Mouse (Mus musculus): ENCODE measurements at regions not wholly inside any gene's neighbourhood (a gene's known extent, or its start where the extent isn't known, plus 50 kb on each side); places are given as distances from the start of the nearest gene placed in this dataset.

- H3K27me3 ChIP-seq (replicated peaks), result no peaks in the 10 kb centered on the region
- no peaks in the 10 kb centered on the region for H3K79me2 ChIP-seq (replicated peaks; ENCODE audit: control insufficient read depth, extremely low read depth, insufficient read depth, poor library complexity, severe bottlenecking)
- TF ChIP-seq ETS1 (conservative IDR thresholded peaks at IDR 0.05; ENCODE audit: low read depth, low read length) (no peak), EP300 (IDR thresholded peaks at IDR 0.05; ENCODE audit: low read length) (no peak), JUND (conservative IDR thresholded peaks at IDR 0.05; ENCODE audit: low read depth, low read length) (no peak), PAX5 (IDR thresholded peaks at IDR 0.05; ENCODE audit: low read length) (no peak), ZC3H11A (IDR thresholded peaks at IDR 0.05; ENCODE audit: low read depth, low read length) (no peak), MXI1 (IDR thresholded peaks at IDR 0.05; ENCODE audit: low read depth, low read length) (no peak), TBP (conservative IDR thresholded peaks at IDR 0.05; ENCODE audit: low read depth, low read length) (no peak), RAD21 (IDR thresholded peaks at IDR 0.05; ENCODE audit: low read depth, low read length) (no peak), ZNF384 (IDR thresholded peaks at IDR 0.05; ENCODE audit: low read depth, low read length) (no peak), POLR2AphosphoS2 (IDR thresholded peaks at IDR 0.05; ENCODE audit: low read depth, low read length) (no peak), UBTF (IDR thresholded peaks at IDR 0.05; ENCODE audit: low read depth, low read length) (no peak), CHD1 (IDR thresholded peaks at IDR 0.05; ENCODE audit: low read depth, low read length) (no peak), CHD2 (IDR thresholded peaks at IDR 0.05; ENCODE audit: low read length) (no peak), JUN (IDR thresholded peaks at IDR 0.05; ENCODE audit: insufficient read depth, low read depth, low read length) (no peak)
- H3K4me1 ChIP-seq (ENCODE audit: control insufficient read depth in 1 of 2, insufficient read depth in 2 of 2), result no peaks in the 10 kb centered on the region
- H3K9me3 ChIP-seq (replicated peaks; ENCODE audit: low read length), result peaks cover 9% of the 10 kb centered on the region
- H3K9ac ChIP-seq (ENCODE audit: insufficient read depth, low read depth), result no peak overlapping the region
- in situ Hi-C loops (cut with MboI; ENCODE audit: low pct_ligation_motif_present, low pct_unique_long_range_greater_than_20kb, low sequenced_read_pairs), result no loop called here
- no peak overlapping the region for H3K27ac ChIP-seq (ENCODE audit: insufficient read depth, low read depth)
- dilution Hi-C loops (cut with MboI; ENCODE audit: extremely low pct_ligation_motif_present, extremely low pct_unique_long_range_greater_than_20kb, low sequenced_read_pairs), result no loop called here
- no peaks in the 10 kb centered on the region for H3K36me3 ChIP-seq (replicated peaks in 1 of 2; ENCODE audit: control insufficient read depth in 1 of 2, insufficient read depth in 1 of 2, low read length in 1 of 2)
- DNase-seq (ENCODE audit: extremely low read depth), result no peak
- no peak overlapping the region for H3K4me2 ChIP-seq (ENCODE audit: insufficient read depth, low read depth, poor library complexity, severe bottlenecking)
- H3K4me3 ChIP-seq (replicated peaks in 1 of 3; ENCODE audit: low read depth in 2 of 3, low read length in 2 of 3, poor library complexity in 1 of 3), result no peak overlapping the region
Observed at GRCm38 (mm10) chr1:149533651-149534050, 427.4 kb downstream of the Pla2g4a start.

All from CH12.LX (cell line).